Mouse (Mus musculus): ENCODE results near the gene Ifna1. TPM values are rescaled to one million over a fixed set of nuclear protein-coding genes. Genes with fewer than 3 reads are reported as not detected.
"Not testable (repeated sequence)": the region's sequence is repeated elsewhere in the genome, so short reads cannot be mapped to it uniquely, and the experiment has no call there.

The Ifna1 gene
- total RNA-seq (2021) = not detected
- long read RNA-seq, experiment 1 = 0 reads
- long read RNA-seq, experiment 2 = 0 reads

DNA sequence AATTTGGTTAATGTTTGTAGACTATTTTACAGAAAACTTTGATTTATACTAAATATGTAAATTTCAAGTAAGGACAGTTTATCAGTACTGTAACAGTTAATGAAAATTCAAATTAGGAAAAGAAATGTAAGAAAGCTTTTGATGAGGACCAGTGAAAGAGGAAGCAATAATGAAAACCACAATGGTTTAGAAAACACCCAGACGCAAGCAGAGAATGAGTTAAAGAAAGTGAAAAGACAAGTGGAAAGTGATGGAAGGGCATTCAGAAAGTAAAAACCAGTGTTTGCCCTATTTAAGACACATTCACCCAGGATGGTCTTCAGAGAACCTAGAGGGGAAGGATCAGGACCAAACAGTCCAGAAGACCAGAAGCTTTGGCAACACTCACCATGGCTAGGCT is at the start of gene Ifna1:
TSS of gene Ifna1 (plus strand) at position 390 of the 400 bp plus-strand sequence.
- no peak for DNase-seq (ENCODE audit: low spot score)

DNA sequence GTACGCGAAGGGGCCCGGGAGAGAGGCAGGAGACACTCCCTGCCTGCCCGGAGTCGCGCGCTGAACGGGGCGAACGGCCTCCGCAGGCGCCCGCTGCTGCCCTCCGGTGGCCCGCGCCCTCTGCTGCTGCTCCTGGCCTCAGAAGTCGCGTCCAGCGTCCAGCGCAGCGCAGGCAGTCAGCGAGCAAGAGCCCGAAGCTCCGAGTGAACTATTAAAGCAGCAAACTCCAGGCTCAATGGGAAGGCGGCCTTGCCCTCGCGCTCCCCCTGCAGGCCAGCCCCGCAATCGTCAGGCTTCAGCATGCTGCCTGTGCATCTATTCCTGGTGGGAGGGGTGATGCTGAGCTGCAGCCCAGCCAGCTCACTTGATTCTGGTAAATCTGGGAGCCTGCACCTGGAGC is 46.9 kb upstream of the Ifna1 start, which contains the start of gene Gm13287:
TSS of gene Gm13287 (plus strand) at position 301 of the 400 bp plus-strand sequence.
- not testable (repeated sequence) for DNase-seq (ENCODE audit: low spot score)

DNA sequence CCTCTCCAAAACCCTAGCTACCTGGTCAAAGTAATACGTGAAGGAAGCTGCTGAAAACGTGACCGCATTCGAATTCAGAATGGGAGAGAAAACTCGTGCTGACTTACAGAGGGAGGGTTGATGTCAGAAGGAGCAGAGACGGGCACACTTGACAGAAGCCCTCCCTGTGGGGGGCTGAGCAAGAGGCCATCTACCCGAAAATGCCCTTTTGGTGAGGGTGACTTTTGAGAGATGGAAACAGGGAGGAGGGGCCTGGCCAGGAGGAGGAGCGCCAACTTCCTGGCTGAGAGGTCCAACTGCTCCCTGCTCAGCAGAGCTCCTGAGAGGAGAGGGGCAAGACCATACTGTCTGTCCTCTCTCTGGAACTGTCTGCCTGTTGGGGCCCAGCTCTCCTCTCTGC is 44.7 kb upstream of the Ifna1 start, which contains the start of gene Gm13288:
TSS of gene Gm13288 (plus strand) at position 301 of the 400 bp plus-strand sequence.
- not testable (repeated sequence) for DNase-seq (ENCODE audit: low spot score)

DNA sequence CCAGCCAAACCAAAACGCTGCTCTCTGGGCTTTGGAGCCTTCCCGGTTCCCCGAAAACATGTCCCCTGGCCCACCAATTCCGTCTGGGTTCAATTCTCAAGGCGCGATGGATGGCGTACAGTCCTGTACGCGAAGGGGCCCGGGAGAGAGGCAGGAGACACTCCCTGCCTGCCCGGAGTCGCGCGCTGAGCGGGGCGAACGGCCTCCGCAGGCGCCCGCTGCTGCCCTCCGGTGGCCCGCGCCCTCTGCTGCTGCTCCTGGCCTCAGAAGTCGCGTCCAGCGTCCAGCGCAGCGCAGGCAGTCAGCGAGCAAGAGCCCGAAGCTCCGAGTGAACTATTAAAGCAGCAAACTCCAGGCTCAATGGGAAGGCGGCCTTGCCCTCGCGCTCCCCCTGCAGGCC is 44.1 kb upstream of the Ifna1 start:
- peak; percentile 5 for DNase-seq (ENCODE audit: low spot score)

DNA sequence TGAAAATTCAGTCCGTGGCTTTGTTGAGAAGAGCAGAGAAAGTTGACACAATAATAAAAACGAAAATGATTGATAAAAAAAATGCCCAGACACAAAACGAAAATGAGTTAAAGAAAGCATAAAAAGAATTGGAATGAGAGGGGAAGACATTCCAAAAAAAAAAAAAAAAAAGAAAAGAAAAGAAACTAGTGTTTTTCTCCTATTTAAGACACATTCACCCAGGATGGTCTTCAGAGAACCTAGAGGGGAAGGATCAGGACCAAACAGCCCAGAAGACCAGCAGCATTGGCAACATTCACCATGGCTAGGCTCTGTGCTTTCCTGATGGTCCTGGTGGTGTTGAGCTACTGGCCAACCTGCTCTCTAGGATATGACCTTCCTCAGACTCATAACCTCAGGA is 34.0 kb upstream of the Ifna1 start, which contains the start of gene Ifna7:
TSS of gene Ifna7 (plus strand) at position 301 of the 400 bp plus-strand sequence.
- DNase-seq (ENCODE audit: low spot score) = no peak

DNA sequence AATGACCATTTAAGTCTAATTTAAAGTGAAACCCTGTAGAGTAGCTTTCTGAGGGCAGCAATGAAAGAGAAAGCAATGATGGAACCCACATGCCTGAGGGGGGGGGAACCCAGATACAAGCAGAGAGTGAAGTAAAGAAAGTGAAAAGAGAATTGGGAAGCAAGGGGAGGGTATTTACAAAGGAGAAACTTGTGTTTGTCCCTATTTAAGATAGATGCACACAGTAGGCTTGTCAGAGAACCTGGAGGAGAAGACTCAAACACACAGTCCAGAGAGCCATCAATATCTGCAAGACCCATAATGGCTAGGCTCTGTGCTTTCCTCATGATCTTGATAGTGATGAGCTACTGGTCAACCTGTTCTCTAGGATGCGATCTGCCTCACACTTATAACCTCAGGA is 30.2 kb upstream of the Ifna1 start, which contains the start of gene Ifna11:
TSS of gene Ifna11 (plus strand) at position 301 of the 400 bp plus-strand sequence.
- no peak for DNase-seq (ENCODE audit: low spot score)

DNA sequence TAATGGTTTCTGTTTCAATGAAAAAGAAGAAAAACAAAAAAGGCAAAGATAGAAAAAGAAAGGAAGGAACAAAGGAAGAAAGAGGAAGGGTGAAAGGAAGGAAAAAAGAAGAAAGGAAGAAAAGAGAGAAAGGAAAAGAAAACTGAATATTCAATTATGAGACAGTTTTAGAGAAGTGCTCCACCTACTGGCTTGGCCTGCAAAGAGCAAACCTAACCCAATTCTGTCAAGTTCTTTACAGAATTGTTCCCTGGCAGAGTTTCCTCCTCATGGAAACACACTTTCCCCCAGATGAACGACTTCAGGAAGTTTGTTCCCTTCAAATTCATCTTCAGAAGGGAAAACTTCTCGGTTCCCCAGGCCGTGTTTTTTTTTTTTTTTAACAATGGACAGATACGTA is 26.9 kb upstream of the Ifna1 start:
- no peak for DNase-seq (ENCODE audit: low spot score)

DNA sequence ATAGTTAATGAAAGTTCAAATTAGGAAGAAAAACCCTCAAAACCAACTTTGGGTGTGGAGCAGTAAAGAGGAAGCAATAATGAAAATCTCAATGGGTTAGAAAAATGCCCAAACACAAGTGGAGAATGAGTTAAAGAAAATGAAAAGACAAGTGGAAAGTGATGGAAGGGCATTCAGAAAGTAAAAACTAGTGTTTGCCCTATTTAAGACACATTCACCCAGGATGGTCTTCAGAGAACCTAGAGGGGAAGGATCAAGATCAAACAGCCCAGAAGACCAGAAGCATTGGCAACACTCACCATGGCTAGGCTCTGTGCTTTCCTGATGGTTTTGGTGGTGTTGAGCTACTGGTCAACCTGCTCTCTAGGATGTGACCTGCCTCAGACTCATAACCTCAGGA is 22.8 kb upstream of the Ifna1 start, which contains the start of gene Ifna6:
TSS of gene Ifna6 (plus strand) at position 301 of the 400 bp plus-strand sequence.
- DNase-seq (ENCODE audit: low spot score) = not testable (repeated sequence)

DNA sequence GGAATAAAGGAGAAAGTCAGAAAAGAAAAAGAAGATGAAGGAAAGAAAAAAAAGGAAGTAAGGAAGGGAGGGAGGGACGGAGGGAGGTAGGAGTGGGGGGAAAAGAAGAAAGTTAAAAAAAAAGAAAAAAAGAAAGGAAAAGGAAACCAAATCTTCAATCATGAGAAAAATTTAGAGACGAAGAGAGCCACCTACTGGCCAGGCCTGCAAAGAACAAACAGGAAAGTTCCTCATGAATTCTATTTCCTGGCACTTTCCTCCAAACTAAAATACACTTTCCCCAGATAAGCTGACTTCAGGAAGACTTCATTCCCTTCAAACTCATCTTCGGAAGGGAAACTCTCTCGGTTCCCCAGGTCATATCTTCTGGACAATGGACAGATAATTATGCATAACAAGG is 19.4 kb upstream of the Ifna1 start:
- DNase-seq (ENCODE audit: low spot score) = peak; percentile 4

DNA sequence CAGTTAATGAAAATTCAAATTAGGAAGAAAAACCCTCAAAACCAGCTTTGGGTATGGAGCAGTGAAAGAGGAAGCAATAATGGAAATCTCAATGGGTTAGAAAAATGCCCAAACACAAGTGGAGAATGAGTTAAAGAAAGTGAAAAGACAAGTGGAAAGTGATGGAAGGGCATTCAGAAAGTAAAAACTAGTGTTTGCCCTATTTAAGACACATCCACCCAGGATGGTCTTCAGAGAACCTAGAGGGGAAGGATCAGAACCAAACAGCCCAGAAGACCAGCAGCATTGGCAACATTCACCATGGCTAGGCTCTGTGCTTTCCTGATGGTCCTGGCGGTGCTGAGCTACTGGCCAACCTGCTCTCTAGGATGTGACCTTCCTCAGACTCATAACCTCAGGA is 14.7 kb upstream of the Ifna1 start, which contains the start of gene Ifna5:
TSS of gene Ifna5 (plus strand) at position 301 of the 400 bp plus-strand sequence.
- not testable (repeated sequence) for DNase-seq (ENCODE audit: low spot score)

DNA sequence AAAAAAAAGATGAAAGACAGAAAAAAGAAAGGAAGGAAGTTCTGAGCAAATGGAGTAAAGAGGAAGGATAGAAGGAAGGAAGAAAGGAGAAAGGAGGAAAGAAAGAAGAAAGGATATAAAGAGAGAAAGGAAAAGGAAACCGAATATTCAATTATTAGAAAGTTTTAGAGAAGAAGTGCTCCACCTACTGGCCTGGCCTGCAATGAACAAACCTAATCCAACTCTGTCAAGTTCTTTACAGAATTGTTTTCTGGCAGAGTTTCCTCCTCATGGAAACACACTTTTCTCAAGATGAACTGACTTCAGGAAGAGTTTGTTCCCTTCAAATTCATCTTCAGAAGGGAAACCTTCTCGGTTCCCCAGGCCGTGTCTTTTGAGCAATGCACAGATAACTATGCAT is 11.1 kb upstream of the Ifna1 start:
- no peak for DNase-seq (ENCODE audit: low spot score)

DNA sequence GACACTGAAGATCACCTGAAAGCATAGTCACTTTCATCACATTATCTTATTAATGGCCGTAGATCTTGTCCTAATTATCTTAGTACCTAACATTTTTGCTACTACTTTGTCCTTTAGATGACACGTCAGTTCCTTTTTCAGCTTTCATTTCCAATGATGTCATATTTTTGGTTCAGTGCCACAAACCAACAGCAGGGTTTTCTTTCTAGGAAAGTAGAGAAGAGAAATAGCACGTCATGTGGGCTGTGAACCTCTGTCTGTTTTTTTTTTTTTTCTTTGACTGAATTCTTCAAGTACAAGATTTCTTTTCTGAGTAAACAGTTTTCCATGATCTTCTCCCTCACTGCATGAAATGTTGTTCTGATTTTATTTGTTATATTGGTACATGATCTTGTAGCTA is 9.8 kb upstream of the Ifna1 start:
- DNase-seq (ENCODE audit: low spot score) = no peak

DNA sequence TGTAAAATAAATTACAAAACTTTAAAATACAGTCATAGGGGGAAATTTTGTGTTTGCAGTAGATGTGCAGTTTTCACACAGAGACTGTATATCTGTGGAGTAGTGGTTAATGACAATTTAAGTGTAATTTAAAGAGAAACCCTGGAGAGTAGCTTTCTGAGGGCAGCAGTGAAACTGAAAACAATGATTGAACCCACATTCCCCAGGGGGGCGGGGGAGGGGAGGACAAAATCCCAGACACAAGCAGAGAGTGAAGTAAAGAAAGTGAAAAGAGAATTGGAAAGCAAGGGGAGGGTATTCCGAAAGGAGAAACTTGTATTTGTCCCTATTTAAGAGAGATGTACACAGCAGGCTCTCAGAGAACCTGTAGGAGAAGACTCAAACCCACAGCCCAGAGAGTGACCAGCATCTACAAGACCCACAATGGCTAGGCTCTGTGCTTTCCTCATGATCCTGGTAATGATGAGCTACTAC is 8.4 kb upstream of the Ifna1 start, which contains the start of gene Ifna4:
TSS of gene Ifna4 (plus strand) at position 424 of the 474 bp plus-strand sequence.
- DNase-seq (ENCODE audit: low spot score) = no peak

DNA sequence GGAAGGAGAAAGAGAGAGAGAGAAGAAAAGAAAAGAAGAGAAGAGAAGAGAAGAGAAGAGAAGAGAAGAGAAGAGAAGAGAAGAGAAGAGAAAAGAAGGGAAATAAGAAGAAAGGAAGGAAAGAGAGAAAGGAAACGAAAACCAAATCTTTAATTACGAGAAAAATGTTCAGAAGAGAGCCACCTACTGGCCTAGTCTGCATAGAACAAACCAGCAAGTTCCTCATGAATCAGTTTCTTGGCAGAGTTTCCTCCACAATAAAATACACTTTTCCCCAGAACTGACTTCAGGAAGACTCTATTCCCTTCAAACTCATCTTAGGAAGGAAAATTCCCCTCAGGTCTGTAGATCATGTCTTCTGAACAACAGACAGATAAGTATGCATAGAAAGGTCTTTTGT is 4.6 kb upstream of the Ifna1 start:
- DNase-seq (ENCODE audit: low spot score) = no peak

DNA sequence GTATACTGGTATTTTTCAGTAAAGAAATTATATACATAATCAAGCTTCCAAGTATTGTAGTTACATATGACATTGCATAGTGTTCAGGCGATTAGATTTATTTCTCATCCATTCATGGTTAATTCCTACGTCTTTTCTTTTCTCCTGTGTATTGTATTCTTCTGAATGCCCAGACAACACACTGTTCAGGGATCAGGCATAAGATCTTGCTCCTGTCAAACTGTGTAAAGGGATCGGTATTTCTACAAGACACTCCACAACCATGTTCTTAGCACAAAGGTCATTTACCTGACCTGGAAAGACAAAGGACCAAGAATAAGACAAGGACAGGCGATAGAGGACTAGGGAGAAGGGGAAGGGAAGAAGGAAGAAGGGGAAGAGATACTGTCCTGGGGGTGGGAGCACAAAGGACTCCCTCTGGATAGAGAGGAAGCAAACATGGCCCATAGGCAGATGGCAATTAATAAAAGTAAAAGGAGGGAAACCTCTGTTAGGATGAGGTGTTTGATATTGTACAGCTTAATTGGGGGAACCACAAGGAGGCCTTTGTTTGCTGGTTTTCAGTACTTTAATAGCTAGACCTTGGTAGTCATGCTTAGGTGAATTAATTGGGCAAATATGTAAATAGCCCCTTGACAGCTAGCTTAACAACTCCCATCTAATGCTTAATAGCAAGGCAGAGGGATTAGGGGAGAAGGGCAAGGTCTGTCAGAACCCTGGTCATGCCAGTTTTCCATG is 1.3 kb downstream of the Ifna1 start:
- no peak for DNase-seq (ENCODE audit: low spot score)

DNA sequence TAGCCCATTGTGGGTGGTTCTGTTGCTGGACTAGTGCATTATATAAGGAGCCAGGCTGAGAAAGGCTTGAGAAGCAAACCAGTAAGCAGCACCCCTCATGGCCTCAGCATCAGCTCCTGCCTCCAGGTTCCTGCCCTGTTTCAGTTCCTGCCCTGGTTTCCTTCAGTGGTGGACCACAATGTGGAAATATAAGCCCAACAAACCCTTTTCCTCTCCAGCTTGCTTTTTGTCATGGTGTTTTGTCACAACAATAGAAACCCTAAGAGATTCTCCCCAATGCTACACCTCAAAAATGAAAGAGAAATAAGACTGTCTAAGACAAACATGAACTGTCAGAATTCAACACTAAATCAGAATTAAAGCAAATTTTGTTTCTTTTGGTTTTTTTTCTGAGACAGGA is 9.3 kb downstream of the Ifna1 start:
- no peak for DNase-seq (ENCODE audit: low spot score)

DNA sequence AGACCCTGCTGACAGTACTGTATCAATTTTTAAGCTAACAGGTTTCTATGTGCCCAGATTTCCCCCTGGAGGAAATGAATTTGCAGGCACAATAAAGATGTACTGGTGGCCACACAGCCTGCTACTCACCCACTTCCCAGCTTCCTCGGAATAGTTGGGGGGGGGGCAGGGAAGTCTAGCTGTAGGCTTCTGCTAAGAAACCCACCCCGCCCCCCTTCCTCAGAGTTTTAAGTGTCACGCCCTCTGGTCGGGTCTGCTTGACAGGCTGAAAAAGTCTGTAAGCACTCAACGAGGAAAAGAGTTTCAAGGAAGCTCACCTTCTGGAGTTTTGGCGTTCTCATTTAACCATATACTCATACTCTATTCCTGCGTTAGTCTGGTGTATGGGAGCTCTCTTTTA is 13.4 kb downstream of the Ifna1 start:
- DNase-seq (ENCODE audit: low spot score) = no peak

DNA sequence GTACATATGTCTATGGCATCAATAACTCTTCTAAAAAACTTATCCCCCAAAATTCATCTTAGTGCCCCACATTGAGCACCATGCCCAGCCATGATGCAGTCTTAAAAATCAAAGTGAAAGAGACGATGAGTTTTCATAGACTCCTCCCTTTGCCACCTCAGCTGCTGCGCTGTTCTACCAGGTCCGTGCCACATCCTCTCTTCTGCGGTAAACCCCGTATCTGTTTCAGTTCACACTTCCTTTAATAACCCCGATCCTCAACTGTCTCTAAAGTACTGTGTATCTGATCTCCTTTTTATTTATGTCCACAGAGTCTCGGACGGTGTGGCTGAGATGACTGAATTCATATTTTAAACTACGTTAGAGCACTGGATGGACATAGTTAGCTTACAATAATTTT is 14.7 kb downstream of the Ifna1 start:
- DNase-seq (ENCODE audit: low spot score) = no peak

DNA sequence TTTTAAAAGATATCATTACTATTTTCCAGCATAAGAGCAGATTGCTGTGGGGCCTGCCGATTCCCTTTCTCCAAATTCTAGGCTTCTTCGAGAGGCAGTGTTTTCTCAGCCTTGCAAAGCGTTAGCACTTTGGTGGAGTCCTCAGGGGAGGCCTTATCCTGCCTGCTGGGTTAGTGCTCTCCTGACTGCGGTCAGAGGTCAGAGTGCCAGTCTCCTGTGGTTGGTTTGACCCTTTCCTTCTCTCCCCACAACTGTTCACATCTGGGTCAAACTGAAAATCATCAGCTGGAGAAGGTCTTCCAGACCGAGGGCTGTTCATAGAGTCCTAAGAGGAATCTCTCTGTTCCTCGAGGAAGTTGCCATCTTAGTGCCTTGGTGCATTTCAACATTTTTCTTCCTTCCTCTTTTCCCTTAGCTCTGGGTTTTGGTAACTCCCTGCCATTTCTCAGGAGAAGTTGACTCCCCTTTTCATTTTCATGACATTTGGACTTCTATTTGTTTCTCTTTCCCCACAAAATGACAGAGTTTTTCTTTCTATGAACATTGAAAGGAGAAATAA is 15.2 kb downstream of the Ifna1 start:
- DNase-seq (ENCODE audit: low spot score) = no peak

DNA sequence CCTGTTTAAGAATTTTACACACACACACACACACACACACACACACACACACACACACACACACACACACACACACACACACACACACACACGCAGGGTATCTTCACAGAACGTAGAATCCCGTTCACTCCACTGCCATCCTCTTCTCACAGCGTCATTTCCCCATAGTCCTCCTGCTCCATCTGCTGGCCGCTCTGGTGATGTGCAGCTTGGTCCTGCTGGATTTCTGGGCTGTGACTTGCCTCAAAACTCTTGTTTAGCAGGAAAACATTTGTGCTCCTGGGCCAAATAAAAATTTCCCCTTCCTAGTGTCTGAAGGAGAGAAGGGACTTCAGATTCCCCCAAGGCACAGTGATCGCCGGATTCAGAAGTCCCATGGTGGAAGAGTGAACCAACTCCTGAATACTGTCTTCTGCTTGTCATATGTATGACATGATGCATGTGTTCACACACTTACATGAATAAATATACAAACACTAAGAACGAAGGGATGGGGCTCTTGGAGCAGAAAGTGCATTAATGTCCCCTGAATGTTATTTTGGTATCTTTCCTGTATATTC is 17.6 kb downstream of the Ifna1 start:
- peak; percentile 71 for DNase-seq (ENCODE audit: low spot score)

DNA sequence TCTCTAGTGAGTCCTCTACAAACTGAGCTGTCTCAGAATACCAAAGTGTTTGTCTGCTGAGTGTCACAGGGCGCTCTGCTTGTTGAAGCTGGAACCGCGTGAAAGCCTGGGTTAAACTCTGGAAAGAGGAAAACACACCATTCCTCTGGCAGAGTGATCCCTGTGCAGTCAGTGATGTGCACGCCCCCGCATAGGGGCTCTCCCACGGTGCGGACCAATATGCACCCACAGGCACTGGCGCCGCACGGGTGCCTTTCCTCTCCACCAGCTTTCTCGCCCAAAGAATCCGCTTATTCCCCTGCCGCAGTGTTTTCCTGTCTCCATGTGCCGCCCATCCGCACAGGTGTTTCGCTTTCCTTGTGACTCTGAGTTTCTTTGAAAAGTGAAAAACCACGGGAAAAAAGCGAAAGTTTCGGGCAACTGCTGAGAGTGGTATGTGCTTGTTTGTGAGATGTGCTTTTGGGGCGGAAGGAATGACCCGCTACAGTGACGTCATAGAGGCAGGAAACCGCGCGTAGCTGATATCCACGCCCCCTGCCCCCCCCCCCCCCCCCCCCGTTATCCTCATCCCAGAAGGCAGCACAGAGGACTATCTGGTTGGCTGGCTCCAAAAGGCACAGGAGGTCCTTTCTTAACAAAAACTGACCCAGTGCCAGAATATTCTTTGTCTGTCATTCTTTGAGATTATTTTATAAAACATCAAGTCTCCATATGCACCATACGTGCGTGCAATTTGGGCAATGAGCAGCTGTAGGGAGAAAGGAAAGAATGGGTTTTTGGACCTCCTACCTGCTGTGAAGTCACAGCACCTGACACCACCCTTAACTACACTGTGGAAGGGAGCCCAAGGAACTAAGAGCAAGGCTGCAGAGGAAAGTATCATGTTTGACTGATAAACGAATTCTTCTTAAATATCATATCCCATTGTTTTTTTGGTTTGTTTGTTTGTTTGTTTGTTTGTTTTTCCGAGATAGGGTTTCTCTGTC is 18.3 kb downstream of the Ifna1 start:
- no peak for DNase-seq (ENCODE audit: low spot score)

Measured in gastrocnemius, adult 18-20 months (tissue).